Mouse (Mus musculus) MEL (cell line): ENCODE data around the gene Timm17a. TPM values are rescaled to one million over a fixed set of nuclear protein-coding genes. Genes with fewer than 3 reads are reported as not detected.

ENCODE experiments used
- DNase-seq: peaks from one replicate; pipeline ENCODE4 v3.0.0; 2011; ENCODE audit warnings: low read depth, low spot score
- H3K27ac ChIP-seq: 2 replicates; pipeline ENCODE4 v1.5.1; 2012; ENCODE audit warnings: low read depth, mild to moderate bottlenecking, control low read depth, low read length, moderate library complexity; ENCODE audit not compliant: control insufficient read depth
- H3K27me3 ChIP-seq, 2 experiments: fragments of 150-350 bp in 1 of 2; sonication (generic) in 1 of 2; 2 replicates each; pipeline ENCODE4 v1.6.1; 2012; ENCODE audit warnings: low read length in 2 of 2, mild to moderate bottlenecking in 2 of 2, improper control_type of control experiment in 1 of 2, moderate library complexity in 1 of 2; ENCODE audit not compliant: insufficient read depth in 2 of 2, control insufficient read depth in 1 of 2
- H3K36me3 ChIP-seq, 2 experiments: 2 replicates each; pipeline ENCODE4 v1.6.1; 2012 to 2014; ENCODE audit warnings: low read length in 2 of 2, improper control_type of control experiment in 1 of 2, inconsistent platforms in 1 of 2, mild to moderate bottlenecking in 1 of 2; ENCODE audit not compliant: insufficient read depth in 2 of 2, control insufficient read depth in 1 of 2
- H3K4me1 ChIP-seq, 2 experiments: fragments of 150-350 bp in 1 of 2; sonication (generic) in 1 of 2; 2 replicates each; pipeline ENCODE4 v1.6.1; 2012; ENCODE audit warnings: low read length in 2 of 2, improper control_type of control experiment in 1 of 2, mild to moderate bottlenecking in 1 of 2; ENCODE audit not compliant: insufficient read depth in 2 of 2, control insufficient read depth in 1 of 2
- H3K4me3 ChIP-seq, 2 experiments: fragments of 150-350 bp in 1 of 2; sonication (generic) in 1 of 2; 2 replicates each; pipeline ENCODE4 v1.5.1; 2012; ENCODE audit warnings: low read depth in 2 of 2, low read length in 2 of 2, mild to moderate bottlenecking in 2 of 2, moderate library complexity in 2 of 2, control low read depth in 1 of 2, improper control_type of control experiment in 1 of 2; ENCODE audit not compliant: control insufficient read depth in 1 of 2, insufficient read depth in 1 of 2
- H3K79me2 ChIP-seq: 2 replicates; pipeline ENCODE4 v1.6.1; 2012; ENCODE audit warnings: mild to moderate bottlenecking, low read length, moderate library complexity; ENCODE audit not compliant: control insufficient read depth, poor library complexity, insufficient read depth
- H3K9ac ChIP-seq: 2 replicates; pipeline ENCODE4 v1.6.1; 2012; ENCODE audit warnings: low read depth, mild to moderate bottlenecking, control low read depth, low read length, moderate library complexity; ENCODE audit not compliant: control insufficient read depth, poor library complexity, severe bottlenecking
- H3K9me3 ChIP-seq: fragments of 150-350 bp; sonication (generic); replicated peaks from 2 replicates; pipeline ENCODE4 v1.6.1; 2012; ENCODE audit warnings: mild to moderate bottlenecking, low read length, improper control_type of control experiment, moderate library complexity; ENCODE audit not compliant: insufficient read depth
- CTCF ChIP-seq, 3 experiments: IDR thresholded peaks in 2 of 3; conservative IDR thresholded peaks in 1 of 3; 2 replicates each; pipeline ENCODE4 v1.5.1; 2011 to 2012; ENCODE audit warnings: low read length in 3 of 3, low read depth in 2 of 3, mild to moderate bottlenecking in 2 of 3, improper control_type of control experiment in 1 of 3, inconsistent platforms in 1 of 3, mixed read lengths in 1 of 3, moderate library complexity in 1 of 3; ENCODE audit not compliant: control insufficient read depth in 1 of 3, insufficient read depth in 1 of 3, poor library complexity in 1 of 3, severe bottlenecking in 1 of 3
- EP300 ChIP-seq, 2 experiments: IDR thresholded peaks; 2 replicates each; pipeline ENCODE4 v1.6.1; 2011; ENCODE audit warnings: improper control_type of control experiment in 2 of 2, low read length in 2 of 2, low read depth in 1 of 2, mild to moderate bottlenecking in 1 of 2
- GABPA ChIP-seq: IDR thresholded peaks from 2 replicates; pipeline ENCODE4 v1.6.1; 2012; ENCODE audit warnings: low read depth, mild to moderate bottlenecking, inconsistent platforms, low read length, improper control_type of control experiment, moderate library complexity
- GATA1 ChIP-seq: IDR thresholded peaks from 2 replicates; pipeline ENCODE4 v1.6.1; 2011; ENCODE audit warnings: low read depth, low read length, improper control_type of control experiment
- HCFC1 ChIP-seq: IDR thresholded peaks from 2 replicates; pipeline ENCODE4 v1.6.1; 2012; ENCODE audit warnings: low read depth, mild to moderate bottlenecking, inconsistent platforms, low read length, improper control_type of control experiment, moderate library complexity
- JUND ChIP-seq: IDR thresholded peaks from 2 replicates; pipeline ENCODE4 v1.6.1; 2011; ENCODE audit warnings: low read depth, mild to moderate bottlenecking, improper control_type of control experiment, low read length
- MAFK ChIP-seq: IDR thresholded peaks from 2 replicates; pipeline ENCODE4 v1.6.1; 2011; ENCODE audit warnings: low read depth, mild to moderate bottlenecking, low read length, improper control_type of control experiment, borderline replicate concordance
- MAZ ChIP-seq: IDR thresholded peaks from 2 replicates; pipeline ENCODE4 v1.6.1; 2012; ENCODE audit warnings: low read depth, mild to moderate bottlenecking, inconsistent platforms, low read length, improper control_type of control experiment
- NELFE ChIP-seq: IDR thresholded peaks from 2 replicates; pipeline ENCODE4 v1.6.1; 2011; ENCODE audit warnings: low read depth, low read length, improper control_type of control experiment
- POLR2AphosphoS2 ChIP-seq: IDR thresholded peaks from 2 replicates; pipeline ENCODE4 v1.6.1; 2011; ENCODE audit warnings: low read length, improper control_type of control experiment
- RAD21 ChIP-seq: IDR thresholded peaks from 2 replicates; pipeline ENCODE4 v1.6.1; 2011; ENCODE audit warnings: mild to moderate bottlenecking, low read depth, low read length, improper control_type of control experiment
- RCOR1 ChIP-seq: IDR thresholded peaks from 2 replicates; pipeline ENCODE4 v1.6.1; 2012; ENCODE audit warnings: low read depth, mild to moderate bottlenecking, inconsistent platforms, low read length, improper control_type of control experiment
- SMC3 ChIP-seq: IDR thresholded peaks from 2 replicates; pipeline ENCODE4 v1.6.1; 2011; ENCODE audit warnings: low read depth, low read length, improper control_type of control experiment
- TAL1 ChIP-seq: IDR thresholded peaks from 2 replicates; pipeline ENCODE4 v1.6.1; 2012; ENCODE audit warnings: mild to moderate bottlenecking, inconsistent platforms, low read length, moderate library complexity, mixed read lengths
- UBTF ChIP-seq: IDR thresholded peaks from 2 replicates; pipeline ENCODE4 v1.6.1; 2012; ENCODE audit warnings: low read depth, mild to moderate bottlenecking, inconsistent platforms, low read length, improper control_type of control experiment, moderate library complexity, borderline replicate concordance; ENCODE audit not compliant: insufficient read depth
- USF1 ChIP-seq: IDR thresholded peaks from 2 replicates; pipeline ENCODE4 v1.6.1; 2014; ENCODE audit warnings: low read depth, mild to moderate bottlenecking, inconsistent platforms, low read length, improper control_type of control experiment, moderate library complexity
- USF2 ChIP-seq, 2 experiments: IDR thresholded peaks; 2 replicates each; pipeline ENCODE4 v1.6.1; 2011 to 2012; ENCODE audit warnings: improper control_type of control experiment in 2 of 2, low read length in 2 of 2, borderline replicate concordance in 1 of 2, inconsistent platforms in 1 of 2, low read depth in 1 of 2, mild to moderate bottlenecking in 1 of 2; ENCODE audit not compliant: insufficient read depth in 1 of 2
- ZC3H11A ChIP-seq: IDR thresholded peaks from 2 replicates; pipeline ENCODE4 v1.6.1; 2012; ENCODE audit warnings: low read depth, mild to moderate bottlenecking, inconsistent platforms, low read length, improper control_type of control experiment
- polyA plus RNA-seq, 2 experiments: library from polyadenylated mRNA; stranded (reverse) in 1 of 2; unstranded in 1 of 2; fragments of >175 nt in 1 of 2; fragments of >200 nt in 1 of 2; gene quantifications; 2 replicates each; pipeline versions ENCODE4 v1.2.1 to v1.2.4; 2012; ENCODE audit warnings: low replicate concordance in 2 of 2, low read depth in 1 of 2; ENCODE audit not compliant: insufficient read length in 2 of 2, insufficient read depth in 1 of 2, missing spikeins in 1 of 2
- total RNA-seq: library from RNA; depleted of rRNA; stranded (reverse); fragments of 300-350 nt; gene quantifications from 2 replicates; pipeline ENCODE4 v1.2.3, GENCODE M21; 2012

Gene Timm17a
- total and polyA plus RNA-seq, 3 experiments, result 177 to 315 TPM; not detected in 1

- Histone ChIP-seq H3K4me1 (no peaks in the 10 kb centered on the region), H3K27me3 (no peaks in the 10 kb centered on the region), H3K79me2 (no peaks in the 10 kb centered on the region), H3K27ac (no peak overlapping the region), H3K9ac (no peak overlapping the region), H3K4me3 (no peak overlapping the region), H3K36me3 (no peaks in the 10 kb centered on the region), H3K9me3 (no peaks in the 10 kb centered on the region)
- DNase-seq, result no peak
- TF ChIP-seq NELFE (no peak), USF1 (no peak), RAD21 (no peak), TAL1 (no peak), POLR2AphosphoS2 (no peak), USF2 (IDR thresholded peaks at IDR 0.05; ENCODE audit: borderline replicate concordance in 1 of 2, insufficient read depth in 1 of 2, low read depth in 1 of 2, low read length in 2 of 2) (no peak), UBTF (no peak), GATA1 (no peak), ZC3H11A (no peak)
These were observed 42.2 kb downstream of the Timm17a start for GRCm38 (mm10) chr1:135271371-135271770.

GRCm38 (mm10) chr1:135267663-135268446, 45.7 kb downstream of the Timm17a start:
- TF ChIP-seq RCOR1 (no peak), MAFK (no peak), GABPA (no peak), RAD21 (peak; percentile 31), GATA1 (no peak), POLR2AphosphoS2 (no peak), CTCF (IDR thresholded peaks at IDR 0.05 in 2 of 3, conservative IDR thresholded peaks at IDR 0.05 in 1 of 3; ENCODE audit: control insufficient read depth in 1 of 3, insufficient read depth in 1 of 3, low read depth in 2 of 3, low read length in 3 of 3, poor library complexity in 1 of 3, severe bottlenecking in 1 of 3) (peak in 2 of 3 experiments; percentile 39 to 40; a peak in 4 of 6 replicates), EP300 (IDR thresholded peaks at IDR 0.05; ENCODE audit: low read depth in 1 of 2, low read length in 2 of 2) (no peak), TAL1 (no peak), NELFE (no peak), HCFC1 (no peak), MAZ (no peak), SMC3 (peak; percentile 15; the same call in 1 of the 2 replicates), JUND (no peak)
- no peaks in the 10 kb centered on the region for H3K4me1 ChIP-seq
- no peaks in the 10 kb centered on the region for H3K79me2 ChIP-seq
- no peaks in the 10 kb centered on the region for H3K27me3 ChIP-seq
- H3K9me3 ChIP-seq, result no peaks in the 10 kb centered on the region
- peak; percentile 41 for DNase-seq
- no peak overlapping the region for H3K4me3 ChIP-seq
- H3K27ac ChIP-seq, result no peak overlapping the region
- H3K9ac ChIP-seq, result no peak overlapping the region
- H3K36me3 ChIP-seq, result peaks cover 0 to 2% of the 10 kb centered on the region in 2 experiments; a peak in 1 of 4 replicates
